Mouse (Mus musculus): ENCODE data around the gene Cdh4. TPM values are rescaled to one million over a fixed set of nuclear protein-coding genes. Genes with fewer than 3 reads are reported as not detected.
A peak's percentile ranks its signal among the peaks of the same experiment; 100 is the strongest.

Cdh4 gene
- 2.5 and 2.8 TPM in 2 replicates for polyA plus RNA-seq (2014; fragmentation: Nextera tagmentation; extraction: Ambion mirVana)

- H3K27me3 ChIP-seq (ENCODE audit: control insufficient read depth, insufficient read depth, low read length): 0 out of 2 replicates have a peak, but pooled peaks cover 2% of the 10 kb centered on the region
- peak within 1 kb of the TSS; percentile 28; the same call in 1 of the 2 replicates for H3K27ac ChIP-seq (ENCODE audit: low read length)
- H3K9me3 ChIP-seq (ENCODE audit: control insufficient read depth, low read depth, low read length): no peaks in the 10 kb centered on the region
- WGBS: under 1% methylated on average over 39 of the region's 40 CpGs
- peak within 1 kb of the TSS; percentile 99 for H3K4me2 ChIP-seq (replicated peaks; ENCODE audit: low read depth, low read length)
- H3K9ac ChIP-seq (replicated peaks; ENCODE audit: low read depth, low read length): peak within 1 kb of the TSS; percentile 43; the same call in 1 of the 2 replicates
- H3K4me3 ChIP-seq (ENCODE audit: low read depth, low read length): peak within 1 kb of the TSS; percentile 64
- no peaks in the 10 kb centered on the region for H3K36me3 ChIP-seq (ENCODE audit: control insufficient read depth, insufficient read depth, low read length)
- 0 out of 2 replicates have a peak, but pooled peaks cover 6% of the 10 kb centered on the region for H3K4me1 ChIP-seq (ENCODE audit: control insufficient read depth, insufficient read depth, low read length)
- ATAC-seq (ENCODE audit: insufficient number of reproducible peaks, insufficient read depth, low FRiP score, low read depth): peak; percentile 89
These were observed at the start of gene Cdh4 for GRCm38 (mm10) chr2:179442191-179442540. Gene Cdh4 (plus strand): TSS chr2:179442431.

GRCm38 (mm10) chr2:179395442-179395841 is 46.8 kb upstream of the Cdh4 start:
- Histone ChIP-seq H3K9ac (replicated peaks; ENCODE audit: low read depth, low read length) (no peak overlapping the region), H3K4me1 (ENCODE audit: control insufficient read depth, insufficient read depth, low read length) (peaks cover 6% of the 10 kb centered on the region; the same call in 1 of the 2 replicates), H3K36me3 (ENCODE audit: control insufficient read depth, insufficient read depth, low read length) (no peaks in the 10 kb centered on the region), H3K27me3 (ENCODE audit: control insufficient read depth, insufficient read depth, low read length) (no peaks in the 10 kb centered on the region), H3K4me2 (replicated peaks; ENCODE audit: low read depth, low read length) (no peak overlapping the region), H3K27ac (ENCODE audit: low read length) (no peak overlapping the region), H3K9me3 (ENCODE audit: control insufficient read depth, low read depth, low read length) (no peaks in the 10 kb centered on the region), H3K4me3 (ENCODE audit: low read depth, low read length) (no peak overlapping the region)
- ATAC-seq (ENCODE audit: insufficient number of reproducible peaks, insufficient read depth, low FRiP score, low read depth): no peak
- 25% methylated on average over 5 of the region's 5 CpGs for WGBS

GRCm38 (mm10) chr2:179399645-179400249 is 42.5 kb upstream of the Cdh4 start:
- H3K4me3 ChIP-seq (ENCODE audit: low read depth, low read length): no peak overlapping the region
- no peak overlapping the region for H3K4me2 ChIP-seq (replicated peaks; ENCODE audit: low read depth, low read length)
- no peaks in the 10 kb centered on the region for H3K36me3 ChIP-seq (ENCODE audit: control insufficient read depth, insufficient read depth, low read length)
- H3K9me3 ChIP-seq (ENCODE audit: control insufficient read depth, low read depth, low read length): no peaks in the 10 kb centered on the region
- H3K27me3 ChIP-seq (ENCODE audit: control insufficient read depth, insufficient read depth, low read length): no peaks in the 10 kb centered on the region
- WGBS: 77% methylated on average over 14 of the region's 14 CpGs
- H3K27ac ChIP-seq (ENCODE audit: low read length): no peak overlapping the region
- no peaks in the 10 kb centered on the region for H3K4me1 ChIP-seq (ENCODE audit: control insufficient read depth, insufficient read depth, low read length)
- ATAC-seq (ENCODE audit: insufficient number of reproducible peaks, insufficient read depth, low FRiP score, low read depth): no peak
- no peak overlapping the region for H3K9ac ChIP-seq (replicated peaks; ENCODE audit: low read depth, low read length)

- H3K27me3 ChIP-seq (ENCODE audit: control insufficient read depth, insufficient read depth, low read length): no peaks in the 10 kb centered on the region
- H3K9ac ChIP-seq (replicated peaks; ENCODE audit: low read depth, low read length): no peak overlapping the region
- H3K4me1 ChIP-seq (ENCODE audit: control insufficient read depth, insufficient read depth, low read length): 0 out of 2 replicates have a peak, but pooled peaks cover 4% of the 10 kb centered on the region
- no peak overlapping the region for H3K4me2 ChIP-seq (replicated peaks; ENCODE audit: low read depth, low read length)
- no peak for ATAC-seq (ENCODE audit: insufficient number of reproducible peaks, insufficient read depth, low FRiP score, low read depth)
- 69% methylated on average over 8 of the region's 8 CpGs for WGBS
- H3K36me3 ChIP-seq (ENCODE audit: control insufficient read depth, insufficient read depth, low read length): no peaks in the 10 kb centered on the region
- no peak overlapping the region for H3K4me3 ChIP-seq (ENCODE audit: low read depth, low read length)
- no peak overlapping the region for H3K27ac ChIP-seq (ENCODE audit: low read length)
- H3K9me3 ChIP-seq (ENCODE audit: control insufficient read depth, low read depth, low read length): no peaks in the 10 kb centered on the region
These were observed 31.2 kb upstream of the Cdh4 start for GRCm38 (mm10) chr2:179410866-179411561.

- Histone ChIP-seq H3K27ac (ENCODE audit: low read length) (no peak overlapping the region), H3K36me3 (ENCODE audit: control insufficient read depth, insufficient read depth, low read length) (no peaks in the 10 kb centered on the region), H3K27me3 (ENCODE audit: control insufficient read depth, insufficient read depth, low read length) (no peaks in the 10 kb centered on the region), H3K9me3 (ENCODE audit: control insufficient read depth, low read depth, low read length) (no peaks in the 10 kb centered on the region), H3K4me3 (ENCODE audit: low read depth, low read length) (no peak overlapping the region), H3K9ac (replicated peaks; ENCODE audit: low read depth, low read length) (no peak overlapping the region), H3K4me2 (replicated peaks; ENCODE audit: low read depth, low read length) (no peak overlapping the region), H3K4me1 (ENCODE audit: control insufficient read depth, insufficient read depth, low read length) (0 out of 2 replicates have a peak, but pooled peaks cover 4% of the 10 kb centered on the region)
- no peak for ATAC-seq (ENCODE audit: insufficient number of reproducible peaks, insufficient read depth, low FRiP score, low read depth)
- 48% methylated on average over 2 of the region's 2 CpGs for WGBS
These were observed 29.3 kb upstream of the Cdh4 start for GRCm38 (mm10) chr2:179412966-179413365.

GRCm38 (mm10) chr2:179414253-179414652 is 28.0 kb upstream of the Cdh4 start:
- Histone ChIP-seq H3K4me3 (ENCODE audit: low read depth, low read length) (no peak overlapping the region), H3K9me3 (ENCODE audit: control insufficient read depth, low read depth, low read length) (no peaks in the 10 kb centered on the region), H3K4me2 (replicated peaks; ENCODE audit: low read depth, low read length) (no peak overlapping the region), H3K36me3 (ENCODE audit: control insufficient read depth, insufficient read depth, low read length) (no peaks in the 10 kb centered on the region), H3K27me3 (ENCODE audit: control insufficient read depth, insufficient read depth, low read length) (no peaks in the 10 kb centered on the region), H3K9ac (replicated peaks; ENCODE audit: low read depth, low read length) (no peak overlapping the region), H3K27ac (ENCODE audit: low read length) (no peak overlapping the region), H3K4me1 (ENCODE audit: control insufficient read depth, insufficient read depth, low read length) (0 out of 2 replicates have a peak, but pooled peaks cover 4% of the 10 kb centered on the region)
- no peak for ATAC-seq (ENCODE audit: insufficient number of reproducible peaks, insufficient read depth, low FRiP score, low read depth)
- 81% methylated on average over 11 of the region's 11 CpGs for WGBS

- H3K4me2 ChIP-seq (replicated peaks; ENCODE audit: low read depth, low read length): no peak overlapping the region
- no peak for ATAC-seq (ENCODE audit: insufficient number of reproducible peaks, insufficient read depth, low FRiP score, low read depth)
These were observed 27.5 kb upstream of the Cdh4 start for GRCm38 (mm10) chr2:179414704-179415103.

GRCm38 (mm10) chr2:179415892-179416403 is 26.3 kb upstream of the Cdh4 start:
- WGBS: 35% methylated on average over 8 of the region's 8 CpGs
- no peak overlapping the region for H3K27ac ChIP-seq (ENCODE audit: low read length)
- H3K9me3 ChIP-seq (ENCODE audit: control insufficient read depth, low read depth, low read length): no peaks in the 10 kb centered on the region
- no peak overlapping the region for H3K4me3 ChIP-seq (ENCODE audit: low read depth, low read length)
- ATAC-seq (ENCODE audit: insufficient number of reproducible peaks, insufficient read depth, low FRiP score, low read depth): no peak
- no peaks in the 10 kb centered on the region for H3K27me3 ChIP-seq (ENCODE audit: control insufficient read depth, insufficient read depth, low read length)
- H3K4me2 ChIP-seq (replicated peaks; ENCODE audit: low read depth, low read length): no peak overlapping the region
- no peaks in the 10 kb centered on the region for H3K36me3 ChIP-seq (ENCODE audit: control insufficient read depth, insufficient read depth, low read length)
- no peak overlapping the region for H3K9ac ChIP-seq (replicated peaks; ENCODE audit: low read depth, low read length)
- 0 out of 2 replicates have a peak, but pooled peaks cover 4% of the 10 kb centered on the region for H3K4me1 ChIP-seq (ENCODE audit: control insufficient read depth, insufficient read depth, low read length)

More at GRCm38 (mm10) chr2:179414704-179415103, 27.5 kb upstream of the Cdh4 start:
- no peaks in the 10 kb centered on the region for H3K27me3 ChIP-seq (ENCODE audit: control insufficient read depth, insufficient read depth, low read length)
- H3K9me3 ChIP-seq (ENCODE audit: control insufficient read depth, low read depth, low read length): no peaks in the 10 kb centered on the region
- WGBS: 93% methylated on average over 9 of the region's 9 CpGs
- H3K9ac ChIP-seq (replicated peaks; ENCODE audit: low read depth, low read length): no peak overlapping the region
- no peaks in the 10 kb centered on the region for H3K36me3 ChIP-seq (ENCODE audit: control insufficient read depth, insufficient read depth, low read length)
- 0 out of 2 replicates have a peak, but pooled peaks cover 4% of the 10 kb centered on the region for H3K4me1 ChIP-seq (ENCODE audit: control insufficient read depth, insufficient read depth, low read length)
- H3K4me3 ChIP-seq (ENCODE audit: low read depth, low read length): no peak overlapping the region
- no peak overlapping the region for H3K27ac ChIP-seq (ENCODE audit: low read length)

Data from stomach, embryonic 14.5 days (tissue).